Mouse (Mus musculus) neural tube, embryonic 13.5 days (tissue): ENCODE measurements around the gene Chpf. TPM values are rescaled to one million over a fixed set of nuclear protein-coding genes. Genes with fewer than 3 reads are reported as not detected.

Experiments
- ATAC-seq: fragments of 200-750 bp; cut with Nextera tagmentation; 2 replicates; pipeline ENCODE4 v1.8.0; 2017; ENCODE audit warnings: low read depth, mild to moderate bottlenecking, moderate TSS enrichment, moderate library complexity
- H3K27ac ChIP-seq: fragments of 300-500 bp; sonication (generic); replicated peaks from 2 replicates; pipeline ENCODE4 v1.5.1; 2015; ENCODE audit warnings: moderate library complexity, mild to moderate bottlenecking, inconsistent platforms
- H3K27me3 ChIP-seq: fragments of 300-500 bp; sonication (generic); 2 replicates; pipeline ENCODE4 v1.6.1; 2015; ENCODE audit warnings: mild to moderate bottlenecking, inconsistent platforms
- H3K36me3 ChIP-seq: fragments of 300-500 bp; sonication (generic); 2 replicates; pipeline ENCODE4 v1.6.1; 2015; ENCODE audit warnings: mild to moderate bottlenecking, inconsistent platforms
- H3K4me1 ChIP-seq: fragments of 300-500 bp; sonication (generic); replicated peaks from 2 replicates; pipeline ENCODE4 v1.6.1; 2015; ENCODE audit warnings: inconsistent platforms
- H3K4me2 ChIP-seq: fragments of 300-500 bp; sonication (generic); 2 replicates; pipeline ENCODE4 v1.6.1; 2015; ENCODE audit warnings: inconsistent platforms, mild to moderate bottlenecking, moderate library complexity
- H3K4me3 ChIP-seq: fragments of 300-500 bp; sonication (generic); 2 replicates; pipeline ENCODE4 v1.5.1; 2015; ENCODE audit warnings: mild to moderate bottlenecking, inconsistent platforms
- H3K9ac ChIP-seq: fragments of 300-500 bp; sonication (generic); 2 replicates; pipeline ENCODE4 v1.6.1; 2015; ENCODE audit warnings: moderate library complexity, mild to moderate bottlenecking, inconsistent platforms
- H3K9me3 ChIP-seq: fragments of 300-500 bp; sonication (generic); 2 replicates; pipeline ENCODE4 v1.6.1; 2016; ENCODE audit warnings: inconsistent platforms
- WGBS: fragments of 180-500 bp; shearing (Covaris S2); methylation state at CpG from one replicate; pipeline ENCODE4 v1.1.7; 2015; 5-methylcytosine and 5-hydroxymethylcytosine counted together
- polyA plus RNA-seq: library from polyadenylated mRNA; unstranded; fragments of >200 nt; fragmentation: Nextera tagmentation; extraction: Ambion mirVana; gene quantifications from 2 replicates; pipeline ENCODE4 v1.2.1, GENCODE M21; 2015

Chpf gene
- polyA plus RNA-seq, 1 experiment from 2014 or later: 41.0 TPM

GRCm38 (mm10) chr1:75445141-75445701 lies 33.9 kb downstream of the Chpf start:
- Histone ChIP-seq H3K9ac (peak overlapping the region; percentile 47), H3K27ac (peak overlapping the region; percentile 92), H3K4me1 (peaks cover 90% of the 10 kb centered on the region), H3K27me3 (peaks cover 14% of the 10 kb centered on the region), H3K36me3 (0 out of 2 replicates have a peak, but pooled peaks cover 7% of the 10 kb centered on the region), H3K4me3 (no peak overlapping the region), H3K9me3 (no peaks in the 10 kb centered on the region), H3K4me2 (peak overlapping the region; percentile 71)
- ATAC-seq: peak; percentile 15
- 7% methylated on average over 9 of the region's 9 CpGs for WGBS

GRCm38 (mm10) chr1:75444208-75444607 lies 34.9 kb downstream of the Chpf start:
- no peak overlapping the region for H3K4me3 ChIP-seq
- ATAC-seq: no peak
- H3K4me1 ChIP-seq: peaks cover 81% of the 10 kb centered on the region
- no peaks in the 10 kb centered on the region for H3K9me3 ChIP-seq
- 0 out of 2 replicates have a peak, but pooled peaks cover 7% of the 10 kb centered on the region for H3K36me3 ChIP-seq
- H3K4me2 ChIP-seq: peak overlapping the region; percentile 71; the same call in 1 of the 2 replicates
- H3K27ac ChIP-seq: peak overlapping the region; percentile 92
- H3K9ac ChIP-seq: peak overlapping the region; percentile 53; the same call in 1 of the 2 replicates
- H3K27me3 ChIP-seq: peaks cover 4% of the 10 kb centered on the region
- 14% methylated on average over 3 of the region's 3 CpGs for WGBS

DNA sequence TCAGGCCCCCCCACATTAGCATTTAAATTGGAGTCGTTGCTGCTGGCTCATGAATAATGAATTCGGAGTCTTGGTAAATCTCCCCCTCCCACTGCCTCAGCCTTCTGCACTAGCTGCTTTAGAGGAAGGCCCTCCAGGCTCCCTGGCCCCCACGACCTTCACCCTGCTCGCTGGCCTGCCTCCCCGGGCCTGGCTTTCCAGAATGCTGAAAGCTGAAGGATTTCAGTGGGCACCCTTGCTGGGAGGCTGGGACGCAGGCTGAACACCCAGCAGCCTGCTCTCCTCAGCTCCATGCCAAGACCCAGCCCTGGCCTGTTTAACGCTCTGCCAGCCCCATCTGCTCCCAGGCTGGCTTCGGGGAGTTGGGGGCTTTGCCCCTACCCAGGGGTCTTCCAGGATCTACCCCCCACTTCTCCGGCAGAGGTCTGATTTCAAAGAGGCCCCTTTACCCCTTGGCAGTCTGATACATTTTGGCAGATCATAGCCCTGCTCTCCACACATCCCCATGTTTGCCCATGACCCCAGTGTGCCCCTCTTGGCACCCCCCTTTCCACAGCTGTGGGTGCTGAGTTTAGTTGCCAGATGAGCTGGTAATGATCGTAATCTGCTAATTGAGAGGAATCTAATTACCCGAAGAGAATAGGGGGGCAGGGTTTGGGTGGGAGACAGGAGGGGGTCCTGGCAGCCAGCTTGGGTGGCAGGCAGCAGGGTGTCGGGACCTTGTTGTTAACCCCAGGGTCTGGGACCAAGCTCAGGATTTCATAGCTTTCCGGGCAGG lies 35.7 kb downstream of the Chpf start:
- Histone ChIP-seq H3K4me1 (peaks cover 75% of the 10 kb centered on the region), H3K9ac (peak overlapping the region; percentile 53), H3K4me3 (no peak overlapping the region), H3K36me3 (0 out of 2 replicates have a peak, but pooled peaks cover 7% of the 10 kb centered on the region), H3K9me3 (no peaks in the 10 kb centered on the region), H3K27me3 (no peaks in the 10 kb centered on the region; the same call in 1 of the 2 replicates), H3K4me2 (peak overlapping the region; percentile 27), H3K27ac (peak overlapping the region; percentile 92)
- ATAC-seq: peak; percentile 16; the same call in 1 of the 2 replicates
- WGBS: 12% methylated on average over 13 of the region's 13 CpGs

DNA sequence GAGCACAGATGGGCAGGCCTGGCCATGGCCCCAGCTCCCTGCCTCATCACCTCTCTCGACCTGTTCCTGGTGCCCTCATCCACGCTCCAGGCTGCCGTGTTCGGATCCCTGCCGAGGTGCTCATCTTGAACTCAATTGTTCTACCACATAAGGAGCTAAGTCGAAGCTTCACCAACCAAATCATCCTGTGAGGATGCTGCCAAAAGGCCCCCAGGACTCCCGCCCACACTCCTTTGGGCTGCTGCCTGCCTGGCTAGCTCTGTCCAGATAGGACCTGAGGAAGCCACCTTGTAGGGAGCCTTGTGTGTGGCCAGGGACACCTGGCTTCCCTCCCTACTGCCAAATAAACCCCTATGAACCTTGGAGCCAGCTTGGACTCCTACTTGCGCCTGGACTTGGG lies 36.3 kb downstream of the Chpf start:
- Histone ChIP-seq H3K4me1 (peaks cover 69% of the 10 kb centered on the region), H3K9me3 (no peaks in the 10 kb centered on the region), H3K4me2 (peak overlapping the region; percentile 27; the same call in 1 of the 2 replicates), H3K9ac (0 out of 2 replicates have a peak overlapping the region, but pooled peaks have one; percentile 53), H3K4me3 (no peak overlapping the region), H3K27ac (peak overlapping the region; percentile 92), H3K27me3 (no peaks in the 10 kb centered on the region), H3K36me3 (0 out of 2 replicates have a peak, but pooled peaks cover 7% of the 10 kb centered on the region)
- ATAC-seq: 0 out of 2 replicates have a peak, but pooled peaks have one; percentile 4
- 18% methylated on average over 8 of the region's 8 CpGs for WGBS

DNA sequence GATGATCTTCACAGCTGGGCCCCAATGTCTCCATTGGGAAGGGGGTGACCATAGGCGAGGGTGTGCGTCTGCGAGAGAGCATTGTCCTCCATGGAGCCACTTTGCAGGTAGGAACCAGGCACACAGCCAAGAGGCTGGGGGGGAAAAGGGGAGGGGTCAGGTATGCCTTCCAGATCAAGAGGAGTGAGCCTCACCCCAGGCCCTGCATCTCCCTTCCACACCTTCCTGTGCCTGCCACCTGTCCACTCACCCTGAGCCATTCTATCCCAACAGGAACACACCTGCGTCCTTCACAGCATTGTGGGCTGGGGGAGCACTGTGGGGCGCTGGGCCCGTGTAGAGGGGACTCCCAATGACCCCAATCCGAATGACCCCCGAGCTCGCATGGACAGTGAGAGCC lies 36.9 kb downstream of the Chpf start:
- Histone ChIP-seq H3K27ac (peak overlapping the region; percentile 92), H3K9me3 (no peaks in the 10 kb centered on the region), H3K9ac (no peak overlapping the region), H3K27me3 (no peaks in the 10 kb centered on the region), H3K4me2 (no peak overlapping the region), H3K4me3 (no peak overlapping the region), H3K4me1 (peaks cover 64% of the 10 kb centered on the region), H3K36me3 (0 out of 2 replicates have a peak, but pooled peaks cover 7% of the 10 kb centered on the region)
- ATAC-seq: no peak
- WGBS: 73% methylated on average over 9 of the region's 9 CpGs

DNA sequence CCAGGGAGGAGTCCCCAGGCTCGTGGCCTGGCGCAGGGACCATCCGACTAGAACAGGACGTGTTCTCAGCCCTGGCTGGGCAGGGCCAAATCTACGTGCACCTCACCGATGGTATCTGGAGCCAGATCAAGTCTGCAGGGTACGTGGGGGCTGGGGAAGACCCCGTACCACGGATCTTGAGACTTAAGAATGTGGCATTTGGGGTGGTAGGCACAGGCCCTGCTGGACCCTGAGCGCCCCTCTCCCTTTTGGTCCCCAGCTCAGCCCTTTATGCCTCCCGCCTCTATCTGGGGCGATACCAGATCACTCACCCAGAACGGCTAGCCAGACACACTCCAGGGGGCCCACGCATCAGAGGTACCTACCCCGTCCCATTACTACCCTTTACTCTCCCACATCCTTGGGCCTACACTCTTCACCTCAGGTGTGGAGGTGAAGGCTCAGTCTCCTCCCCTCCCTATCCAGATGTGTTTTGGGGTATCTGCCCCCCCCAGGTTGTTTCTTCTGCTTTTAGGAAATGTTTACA lies 37.6 kb downstream of the Chpf start:
- Histone ChIP-seq H3K4me3 (no peak overlapping the region), H3K4me2 (no peak overlapping the region), H3K9ac (no peak overlapping the region), H3K27me3 (no peaks in the 10 kb centered on the region), H3K27ac (peak overlapping the region; percentile 92; the same call in 1 of the 2 replicates), H3K9me3 (no peaks in the 10 kb centered on the region), H3K36me3 (0 out of 2 replicates have a peak, but pooled peaks cover 7% of the 10 kb centered on the region), H3K4me1 (peaks cover 64% of the 10 kb centered on the region)
- 84% methylated on average over 15 of the region's 15 CpGs for WGBS
- no peak for ATAC-seq

GRCm38 (mm10) chr1:75440661-75441060 lies 38.4 kb downstream of the Chpf start:
- Histone ChIP-seq H3K4me3 (no peak overlapping the region), H3K9ac (no peak overlapping the region), H3K4me1 (peaks cover 61% of the 10 kb centered on the region), H3K36me3 (0 out of 2 replicates have a peak, but pooled peaks cover 7% of the 10 kb centered on the region), H3K27ac (0 out of 2 replicates have a peak overlapping the region, but pooled peaks have one; percentile 42), H3K4me2 (no peak overlapping the region), H3K9me3 (no peaks in the 10 kb centered on the region), H3K27me3 (no peaks in the 10 kb centered on the region)
- WGBS: 83% methylated on average over 7 of the region's 7 CpGs
- ATAC-seq: no peak

DNA sequence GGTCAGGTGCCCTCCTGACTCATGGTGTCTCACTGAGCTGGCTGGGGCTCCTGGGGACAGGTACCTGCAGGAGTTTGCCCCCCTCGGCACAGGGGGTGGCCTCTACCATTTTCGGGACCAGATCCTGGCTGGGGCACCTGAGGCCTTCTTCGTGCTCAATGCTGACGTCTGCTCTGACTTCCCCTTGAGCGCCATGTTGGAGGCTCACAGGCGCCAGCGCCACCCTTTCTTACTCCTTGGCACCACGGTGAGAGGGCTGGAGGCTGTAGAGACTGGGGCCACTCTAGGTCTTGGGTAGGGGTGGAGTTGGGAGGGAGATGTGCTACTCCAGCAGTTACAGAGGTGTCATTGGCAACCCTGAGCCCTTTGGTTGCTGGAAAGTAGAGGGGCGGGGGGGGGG lies 40.3 kb downstream of the Chpf start:
- no peak for ATAC-seq
- peaks cover 42% of the 10 kb centered on the region for H3K4me1 ChIP-seq
- H3K9ac ChIP-seq: no peak overlapping the region
- no peaks in the 10 kb centered on the region for H3K9me3 ChIP-seq
- H3K4me3 ChIP-seq: no peak overlapping the region
- H3K27ac ChIP-seq: no peak overlapping the region
- H3K4me2 ChIP-seq: no peak overlapping the region
- 85% methylated on average over 8 of the region's 9 CpGs for WGBS
- H3K36me3 ChIP-seq: 0 out of 2 replicates have a peak, but pooled peaks cover 7% of the 10 kb centered on the region
- H3K27me3 ChIP-seq: no peaks in the 10 kb centered on the region

- peak within 1 kb of the TSS; percentile 76 for H3K27ac ChIP-seq
- peaks cover 12% of the 10 kb centered on the region; the same call in 1 of the 2 replicates for H3K36me3 ChIP-seq
- H3K4me3 ChIP-seq: peak within 1 kb of the TSS; percentile 58
- 7% methylated on average over 28 of the region's 28 CpGs for WGBS
- peak within 1 kb of the TSS; percentile 81 for H3K9ac ChIP-seq
- peaks cover 17% of the 10 kb centered on the region for H3K4me1 ChIP-seq
- peak; percentile 81 for ATAC-seq
- no peaks in the 10 kb centered on the region for H3K9me3 ChIP-seq
- peak within 1 kb of the TSS; percentile 64 for H3K4me2 ChIP-seq
- H3K27me3 ChIP-seq: no peaks in the 10 kb centered on the region
These were observed 43.4 kb downstream of the Chpf start, which contains the start of gene Gmppa for GRCm38 (mm10) chr1:75435475-75436328. Gene Gmppa, plus strand, starts transcription at chr1:75435930.

- no peak for ATAC-seq
- peaks cover 28% of the 10 kb centered on the region for H3K4me1 ChIP-seq
- 36% methylated on average over 10 of the region's 10 CpGs for WGBS
- H3K4me2 ChIP-seq: no peak overlapping the region
- H3K9ac ChIP-seq: no peak overlapping the region
- peaks cover 8% of the 10 kb centered on the region for H3K36me3 ChIP-seq
- peaks cover 49% of the 10 kb centered on the region for H3K27me3 ChIP-seq
- H3K27ac ChIP-seq: no peak overlapping the region
- no peak overlapping the region for H3K4me3 ChIP-seq
- H3K9me3 ChIP-seq: no peaks in the 10 kb centered on the region
These were observed 53.2 kb downstream of the Chpf start for GRCm38 (mm10) chr1:75425796-75426471.
